Mouse (Mus musculus) hindbrain, embryonic 13.5 days (tissue): ENCODE results near the gene Zp1. TPM values are rescaled to one million over a fixed set of nuclear protein-coding genes. Genes with fewer than 3 reads are reported as not detected.

Experiments used
- ATAC-seq: fragments of 200-750 bp; cut with Nextera tagmentation; 2 replicates; pipeline ENCODE4 v1.8.0; 2017; ENCODE audit warnings: moderate TSS enrichment; ENCODE audit not compliant: low FRiP score
- H3K27ac ChIP-seq: fragments of 300-500 bp; sonication (generic); 2 replicates; pipeline ENCODE4 v1.5.1; 2015; ENCODE audit warnings: inconsistent platforms, mild to moderate bottlenecking, moderate library complexity
- H3K27me3 ChIP-seq: fragments of 300-500 bp; sonication (generic); 2 replicates; pipeline ENCODE4 v1.6.1; 2015; ENCODE audit warnings: mild to moderate bottlenecking, inconsistent platforms
- H3K36me3 ChIP-seq: fragments of 300-500 bp; sonication (generic); 2 replicates; pipeline ENCODE4 v1.6.1; 2015; ENCODE audit warnings: mild to moderate bottlenecking, inconsistent platforms
- H3K4me1 ChIP-seq: fragments of 300-500 bp; sonication (generic); replicated peaks from 2 replicates; pipeline ENCODE4 v1.6.1; 2015; ENCODE audit warnings: inconsistent platforms
- H3K4me2 ChIP-seq: fragments of 300-500 bp; sonication (generic); 2 replicates; pipeline ENCODE4 v1.6.1; 2015; ENCODE audit warnings: inconsistent platforms, mild to moderate bottlenecking, moderate library complexity
- H3K4me3 ChIP-seq: fragments of 300-500 bp; sonication (generic); 2 replicates; pipeline ENCODE4 v1.5.1; 2015; ENCODE audit warnings: mild to moderate bottlenecking, inconsistent platforms
- H3K9ac ChIP-seq: fragments of 300-500 bp; sonication (generic); 2 replicates; pipeline ENCODE4 v1.6.1; 2015; ENCODE audit warnings: mild to moderate bottlenecking, inconsistent platforms
- H3K9me3 ChIP-seq: fragments of 300-500 bp; sonication (generic); 2 replicates; pipeline ENCODE4 v1.6.1; 2016; ENCODE audit warnings: inconsistent platforms
- WGBS: fragments of 180-500 bp; shearing (Covaris S2); methylation state at CpG from one replicate; pipeline ENCODE4 v1.1.7; 2015; 5-methylcytosine and 5-hydroxymethylcytosine counted together
- polyA plus RNA-seq: library from polyadenylated mRNA; unstranded; fragments of >200 nt; fragmentation: Nextera tagmentation; extraction: Ambion mirVana; gene quantifications from 2 replicates; pipeline ENCODE4 v1.2.1, GENCODE M21; 2015

Gene Zp1
- polyA plus RNA-seq, 1 experiment from 2014 or later: not detected

GRCm38 (mm10) chr19:10869241-10869885 lies 51.1 kb downstream of the Zp1 start:
- H3K4me2 ChIP-seq: peak overlapping the region; percentile 93
- H3K27me3 ChIP-seq: no peaks in the 10 kb centered on the region
- H3K4me1 ChIP-seq: peaks cover 34% of the 10 kb centered on the region
- H3K4me3 ChIP-seq: peak overlapping the region; percentile 84
- H3K36me3 ChIP-seq: peaks cover 66% of the 10 kb centered on the region
- no peaks in the 10 kb centered on the region for H3K9me3 ChIP-seq
- 0% methylated on average over 42 of the region's 43 CpGs for WGBS
- peak overlapping the region; percentile 98 for H3K9ac ChIP-seq
- ATAC-seq: peak; percentile 94
- peak overlapping the region; percentile 96 for H3K27ac ChIP-seq

GRCm38 (mm10) chr19:10868623-10869141 lies 51.8 kb downstream of the Zp1 start:
- under 1% methylated on average over 17 of the region's 17 CpGs for WGBS
- H3K36me3 ChIP-seq: peaks cover 66% of the 10 kb centered on the region
- peak overlapping the region; percentile 98 for H3K9ac ChIP-seq
- no peaks in the 10 kb centered on the region for H3K27me3 ChIP-seq
- ATAC-seq: peak; percentile 26
- H3K27ac ChIP-seq: peak overlapping the region; percentile 96
- H3K4me3 ChIP-seq: peak overlapping the region; percentile 84
- H3K4me2 ChIP-seq: peak overlapping the region; percentile 93
- H3K9me3 ChIP-seq: no peaks in the 10 kb centered on the region
- peaks cover 34% of the 10 kb centered on the region for H3K4me1 ChIP-seq

GRCm38 (mm10) chr19:10867946-10868622 lies 52.3 kb downstream of the Zp1 start:
- whole genome bisulfite sequencing: 25% methylated on average over 5 of the region's 5 CpGs
- ATAC-seq: no peak
- peak overlapping the region; percentile 98 for H3K9ac ChIP-seq
- no peaks in the 10 kb centered on the region for H3K27me3 ChIP-seq
- H3K4me1 ChIP-seq: peaks cover 34% of the 10 kb centered on the region
- H3K36me3 ChIP-seq: peaks cover 66% of the 10 kb centered on the region
- H3K4me3 ChIP-seq: peak overlapping the region; percentile 84
- peak overlapping the region; percentile 96 for H3K27ac ChIP-seq
- peak overlapping the region; percentile 93 for H3K4me2 ChIP-seq
- H3K9me3 ChIP-seq: no peaks in the 10 kb centered on the region

GRCm38 (mm10) chr19:10866351-10866750 lies 54.1 kb downstream of the Zp1 start:
- Histone ChIP-seq H3K27ac (no peak overlapping the region), H3K9ac (no peak overlapping the region), H3K36me3 (peaks cover 66% of the 10 kb centered on the region), H3K4me1 (peaks cover 34% of the 10 kb centered on the region), H3K4me3 (0 out of 2 replicates have a peak overlapping the region, but pooled peaks have one; percentile 4), H3K9me3 (no peaks in the 10 kb centered on the region), H3K27me3 (no peaks in the 10 kb centered on the region), H3K4me2 (no peak overlapping the region)
- no peak for ATAC-seq
- WGBS: 90% methylated on average over 13 of the region's 13 CpGs

Other genes starting within 250 kb of the Zp1 start
- not detected in 2 replicates for gene Pga5, start 242.6 kb downstream of the Zp1 start, polyA plus RNA-seq
- gene Vps37c, start 231.9 kb downstream of the Zp1 start, polyA plus RNA-seq: 33.8 and 34.7 TPM in 2 replicates
- 0.21 and 0.35 TPM in 2 replicates for gene Cd5, start 181.6 kb downstream of the Zp1 start, polyA plus RNA-seq
- not detected in 2 replicates for gene Cd6, start 90.6 kb downstream of the Zp1 start, polyA plus RNA-seq
- 0.25 and 0.36 TPM in 2 replicates for gene Slc15a3, start 80.9 kb downstream of the Zp1 start, polyA plus RNA-seq
- 174 and 180 TPM in 2 replicates for gene Tmem132a, start 50.7 kb downstream of the Zp1 start, polyA plus RNA-seq
- 34.2 and 34.3 TPM in 2 replicates for gene Tmem109, start 38.6 kb downstream of the Zp1 start, polyA plus RNA-seq
- 40.2 and 42.9 TPM in 2 replicates for gene Prpf19, start 25.4 kb downstream of the Zp1 start, polyA plus RNA-seq
- 0.19 and 0.22 TPM in 2 replicates for gene Ptgdr2, start 16.5 kb upstream of the Zp1 start, polyA plus RNA-seq
- 15.0 and 15.2 TPM in 2 replicates for gene Ccdc86, start 28.6 kb upstream of the Zp1 start, polyA plus RNA-seq
- not detected in 2 replicates for gene Ms4a10, start 54.0 kb upstream of the Zp1 start, polyA plus RNA-seq
- not detected in 2 replicates for gene Ms4a15, start 72.6 kb upstream of the Zp1 start, polyA plus RNA-seq
- not detected in 2 replicates for gene Ms4a18, start 97.4 kb upstream of the Zp1 start, polyA plus RNA-seq
- not detected in 2 replicates for gene Ms4a8a, start 160.5 kb upstream of the Zp1 start, polyA plus RNA-seq
- not detected in 2 replicates for gene 1700017D01Rik, start 210.2 kb upstream of the Zp1 start, polyA plus RNA-seq
- gene 1700025F22Rik, start 244.7 kb upstream of the Zp1 start, polyA plus RNA-seq: not detected in 2 replicates